Mouse (Mus musculus): ENCODE measurements around the gene Ahsg.

DNA sequence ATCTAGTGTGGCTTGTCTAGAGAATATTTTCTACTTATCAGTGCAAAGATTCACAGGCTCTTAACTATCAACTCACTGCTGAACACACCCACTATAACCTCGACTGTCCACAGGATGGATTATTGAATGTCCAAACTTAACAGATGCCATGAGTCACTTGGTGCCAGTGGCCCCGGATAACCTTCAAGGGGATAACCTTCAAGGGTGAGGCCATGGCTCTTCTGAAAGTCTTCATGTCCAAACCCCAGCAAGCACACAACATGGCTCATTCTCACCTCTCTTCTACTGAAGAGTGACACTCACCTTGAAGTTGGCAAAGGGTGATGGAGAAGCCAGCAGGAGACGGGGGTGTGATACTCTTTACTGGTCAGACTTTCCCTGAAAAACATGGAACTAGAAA lies 4.4 kb upstream of the Ahsg start:
- TF ChIP-seq CTCF (conservative IDR thresholded peaks at IDR 0.05; ENCODE audit: low read length) = no peak
- no peak for TF ChIP-seq NANOG (IDR thresholded peaks at IDR 0.05; ENCODE audit: borderline replicate concordance, low read length)
- TF ChIP-seq POU5F1 (IDR thresholded peaks at IDR 0.05; ENCODE audit: borderline replicate concordance, low read length) = no peak
